Mouse (Mus musculus) liver, postnatal 0 days (tissue): ENCODE measurements at regions not wholly inside any gene's neighbourhood (a gene's known extent, or its start where the extent isn't known, plus 50 kb on each side); places are given as distances from the start of the nearest gene placed in this dataset.

Experiments
- ATAC-seq: fragments of 200-750 bp; cut with Nextera tagmentation; 2 replicates; pipeline ENCODE4 v1.8.0; 2017; ENCODE audit warnings: mild to moderate bottlenecking, moderate library complexity
- DNase-seq: peaks from one replicate; pipeline ENCODE4 v3.0.0-alpha.2; 2016
- H3K27ac ChIP-seq: fragments of 300-500 bp; sonication (generic); 2 replicates; pipeline ENCODE4 v1.5.1; 2014; ENCODE audit warnings: antibody characterized with exemption, moderate library complexity, mild to moderate bottlenecking, low read depth
- H3K27me3 ChIP-seq: fragments of 300-500 bp; sonication (generic); 2 replicates; pipeline ENCODE4 v1.6.1; 2014; ENCODE audit warnings: low read length, control low read depth, mixed read lengths; ENCODE audit not compliant: insufficient read depth
- H3K36me3 ChIP-seq: fragments of 300-500 bp; sonication (generic); replicated peaks from 2 replicates; pipeline ENCODE4 v1.6.1; 2014; ENCODE audit warnings: mild to moderate bottlenecking, control low read depth, low read length, moderate library complexity, mixed read lengths; ENCODE audit not compliant: insufficient read depth
- H3K4me1 ChIP-seq: fragments of 300-500 bp; sonication (generic); 2 replicates; pipeline ENCODE4 v1.6.1; 2014; ENCODE audit warnings: antibody characterized with exemption, mild to moderate bottlenecking, control low read depth; ENCODE audit not compliant: insufficient read depth
- H3K4me2 ChIP-seq: fragments of 300-500 bp; sonication (generic); 2 replicates; pipeline ENCODE4 v1.6.1; 2014; ENCODE audit warnings: low read depth, mild to moderate bottlenecking, low read length, moderate library complexity, mixed read lengths
- H3K4me3 ChIP-seq: fragments of 300-500 bp; sonication (generic); 2 replicates; pipeline ENCODE4 v1.5.1; 2014; ENCODE audit warnings: low read depth, low read length
- H3K9ac ChIP-seq: fragments of 300-500 bp; sonication (generic); replicated peaks from 2 replicates; pipeline ENCODE4 v1.6.1; 2014; ENCODE audit warnings: mild to moderate bottlenecking, moderate library complexity
- H3K9me3 ChIP-seq: fragments of 300-500 bp; sonication (generic); 2 replicates; pipeline ENCODE4 v1.6.1; 2016; ENCODE audit warnings: mild to moderate bottlenecking, control low read depth, low read length, mixed read lengths
- CTCF ChIP-seq: sonication (generic); IDR thresholded peaks from 2 replicates; pipeline ENCODE4 v1.5.1; 2016; ENCODE audit warnings: antibody characterized with exemption, low read depth
- EP300 ChIP-seq: IDR thresholded peaks from 2 replicates; pipeline ENCODE4 v1.6.1; 2016; ENCODE audit warnings: antibody characterized with exemption, low read depth, mild to moderate bottlenecking
- WGBS: fragments of 180-500 bp; shearing (Covaris S2); extraction: QIAGEN DNeasy Blood & Tissue Kit; methylation state at CpG from one replicate; pipeline ENCODE4 v1.1.7; 2014; ENCODE audit not compliant: insufficient replicate concordance; 5-methylcytosine and 5-hydroxymethylcytosine counted together

- Histone ChIP-seq H3K27me3 (no peaks in the 10 kb centered on the region), H3K9ac (no peak overlapping the region), H3K4me1 (no peaks in the 10 kb centered on the region), H3K4me2 (no peak overlapping the region), H3K9me3 (no peaks in the 10 kb centered on the region), H3K4me3 (no peak overlapping the region), H3K27ac (no peak overlapping the region), H3K36me3 (no peaks in the 10 kb centered on the region)
- DNase-seq (no peak), ATAC-seq (no peak)
- TF ChIP-seq CTCF = no peak
- TF ChIP-seq EP300 = no peak
- 70% methylated on average over 7 of the region's 7 CpGs for WGBS
Observed at GRCm38 (mm10) chr8:49555724-49556457, 712.1 kb upstream of the Tenm3 start.

GRCm38 (mm10) chr8:49553175-49553574 lies 709.4 kb upstream of the Tenm3 start:
- Histone ChIP-seq H3K4me2 (no peak overlapping the region), H3K9ac (no peak overlapping the region), H3K4me3 (no peak overlapping the region), H3K27me3 (no peaks in the 10 kb centered on the region), H3K36me3 (no peaks in the 10 kb centered on the region), H3K27ac (no peak overlapping the region), H3K4me1 (no peaks in the 10 kb centered on the region), H3K9me3 (no peaks in the 10 kb centered on the region)
- DNase-seq = no peak
- no peak for ATAC-seq
- TF ChIP-seq EP300 = no peak
- TF ChIP-seq CTCF = no peak
- 85% methylated on average over 3 of the region's 3 CpGs for WGBS

GRCm38 (mm10) chr8:49543321-49543720 lies 699.6 kb upstream of the Tenm3 start:
- no peak overlapping the region for H3K27ac ChIP-seq
- no peaks in the 10 kb centered on the region for H3K9me3 ChIP-seq
- no peak overlapping the region for H3K4me2 ChIP-seq
- WGBS = 58% methylated on average over 4 of the region's 4 CpGs
- H3K4me1 ChIP-seq = no peaks in the 10 kb centered on the region
- DNase-seq (no peak), ATAC-seq (no peak)
- H3K27me3 ChIP-seq = no peaks in the 10 kb centered on the region
- H3K9ac ChIP-seq = no peak overlapping the region
- H3K4me3 ChIP-seq = no peak overlapping the region
- no peak for TF ChIP-seq CTCF
- H3K36me3 ChIP-seq = no peaks in the 10 kb centered on the region

GRCm38 (mm10) chr8:49541337-49541736 lies 697.6 kb upstream of the Tenm3 start:
- H3K9ac ChIP-seq = no peak overlapping the region
- 40% methylated on average over 5 of the region's 5 CpGs for WGBS
- H3K9me3 ChIP-seq = no peaks in the 10 kb centered on the region
- no peaks in the 10 kb centered on the region for H3K27me3 ChIP-seq
- no peaks in the 10 kb centered on the region for H3K36me3 ChIP-seq
- ATAC-seq (no peak), DNase-seq (no peak)
- H3K27ac ChIP-seq = no peak overlapping the region
- TF ChIP-seq CTCF (no peak), EP300 (no peak)
- no peak overlapping the region for H3K4me3 ChIP-seq
- no peaks in the 10 kb centered on the region for H3K4me1 ChIP-seq
- no peak overlapping the region for H3K4me2 ChIP-seq

- Histone ChIP-seq H3K4me3 (no peak overlapping the region), H3K27ac (no peak overlapping the region), H3K4me1 (no peaks in the 10 kb centered on the region), H3K9ac (no peak overlapping the region), H3K4me2 (no peak overlapping the region), H3K27me3 (no peaks in the 10 kb centered on the region), H3K9me3 (no peaks in the 10 kb centered on the region), H3K36me3 (no peaks in the 10 kb centered on the region)
- no peak for TF ChIP-seq CTCF
- TF ChIP-seq EP300 = no peak
- ATAC-seq = no peak
- 63% methylated on average over 5 of the region's 5 CpGs for WGBS
- DNase-seq = no peak
Observed at GRCm38 (mm10) chr8:49533412-49534351, 689.9 kb upstream of the Tenm3 start.

- Histone ChIP-seq H3K9me3 (no peaks in the 10 kb centered on the region), H3K36me3 (no peaks in the 10 kb centered on the region), H3K4me3 (no peak overlapping the region), H3K27me3 (no peaks in the 10 kb centered on the region), H3K4me1 (no peaks in the 10 kb centered on the region), H3K4me2 (no peak overlapping the region), H3K27ac (no peak overlapping the region), H3K9ac (no peak overlapping the region)
- no peak for TF ChIP-seq EP300
- 67% methylated on average over 4 of the region's 4 CpGs for WGBS
- DNase-seq (no peak), ATAC-seq (no peak)
Observed at GRCm38 (mm10) chr8:49529294-49529693, 685.5 kb upstream of the Tenm3 start.
